Mouse (Mus musculus): Measurements from ENCODE around the gene Gm973.

The Gm973 gene

GRCm38 (mm10) chr1:59516026-59516917 is at the start of gene Gm973:
Gm973 (plus strand) TSS chr1:59516264.
- DNase-seq (ENCODE audit: low read depth, low spot score), result peak; percentile 86

GRCm38 (mm10) chr1:59469170-59469569 is 46.9 kb upstream of the Gm973 start:
- DNase-seq (ENCODE audit: low read depth, low spot score), result peak; percentile 4

DNA sequence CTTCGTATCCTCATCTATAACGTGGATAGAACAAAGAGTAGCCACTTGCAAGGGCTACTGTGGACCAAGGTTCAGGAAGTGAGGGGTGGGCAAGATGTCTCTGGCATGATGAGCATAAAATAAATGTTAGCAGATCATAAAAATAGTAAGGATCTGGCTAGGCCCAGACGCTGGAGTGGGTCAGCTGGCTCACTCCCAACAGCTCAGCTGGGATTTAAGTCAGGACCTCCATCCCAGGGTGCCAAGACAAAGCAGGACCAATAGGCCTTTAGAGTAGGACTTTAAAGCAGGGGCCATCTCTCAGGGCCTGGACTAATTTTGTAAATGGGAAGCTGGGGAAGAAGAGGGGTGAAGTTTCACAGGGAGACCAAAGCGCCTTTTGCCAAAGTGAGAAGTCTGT is 45.3 kb upstream of the Gm973 start:
- no peak for DNase-seq (ENCODE audit: low read depth, low spot score)

GRCm38 (mm10) chr1:59472368-59473180 is 43.5 kb upstream of the Gm973 start:
- DNase-seq (ENCODE audit: low read depth, low spot score), result peak; percentile 84

DNA sequence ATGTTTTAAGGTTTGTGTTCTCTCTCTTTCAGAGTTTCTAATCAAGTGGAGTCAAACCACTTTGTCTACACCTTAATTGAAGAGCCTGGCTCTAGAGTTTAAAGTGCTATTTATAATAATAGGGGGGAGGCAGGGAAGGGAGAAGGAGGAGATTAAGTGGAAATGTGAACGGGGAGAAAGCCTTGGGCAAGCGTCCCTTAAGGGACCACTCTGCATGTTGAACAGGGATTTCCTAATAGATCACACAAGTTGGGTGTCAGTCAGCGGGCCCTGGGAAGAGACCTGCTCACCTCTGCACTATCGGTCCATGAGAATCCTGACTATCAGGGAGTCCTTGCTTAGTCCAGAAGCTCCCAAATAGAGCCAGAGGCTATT is 42.9 kb upstream of the Gm973 start:
- peak; percentile 46 for DNase-seq (ENCODE audit: low read depth, low spot score)

DNA sequence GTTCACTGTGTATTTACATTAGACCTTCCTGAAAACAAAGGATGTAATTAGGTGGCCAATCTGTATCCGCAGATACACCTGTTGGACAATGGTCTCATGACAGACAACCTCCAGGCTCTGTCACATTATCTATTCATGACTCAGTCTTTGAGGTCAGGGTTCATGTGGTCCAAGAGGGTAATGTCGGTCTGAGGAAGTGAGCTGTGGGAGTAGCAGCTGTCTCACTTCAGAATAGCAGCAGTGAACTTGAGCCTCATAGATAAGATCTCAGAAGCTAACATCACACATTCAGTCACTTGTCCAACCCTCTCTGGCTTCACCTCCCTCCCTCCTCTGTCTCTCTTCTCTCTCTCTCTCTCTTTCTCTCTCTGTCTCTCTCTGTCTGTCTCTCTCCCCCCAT is 40.4 kb upstream of the Gm973 start:
- DNase-seq (ENCODE audit: low read depth, low spot score), result peak; percentile 40

GRCm38 (mm10) chr1:59478911-59479310 is 37.2 kb upstream of the Gm973 start:
- DNase-seq (ENCODE audit: low read depth, low spot score), result no peak

DNA sequence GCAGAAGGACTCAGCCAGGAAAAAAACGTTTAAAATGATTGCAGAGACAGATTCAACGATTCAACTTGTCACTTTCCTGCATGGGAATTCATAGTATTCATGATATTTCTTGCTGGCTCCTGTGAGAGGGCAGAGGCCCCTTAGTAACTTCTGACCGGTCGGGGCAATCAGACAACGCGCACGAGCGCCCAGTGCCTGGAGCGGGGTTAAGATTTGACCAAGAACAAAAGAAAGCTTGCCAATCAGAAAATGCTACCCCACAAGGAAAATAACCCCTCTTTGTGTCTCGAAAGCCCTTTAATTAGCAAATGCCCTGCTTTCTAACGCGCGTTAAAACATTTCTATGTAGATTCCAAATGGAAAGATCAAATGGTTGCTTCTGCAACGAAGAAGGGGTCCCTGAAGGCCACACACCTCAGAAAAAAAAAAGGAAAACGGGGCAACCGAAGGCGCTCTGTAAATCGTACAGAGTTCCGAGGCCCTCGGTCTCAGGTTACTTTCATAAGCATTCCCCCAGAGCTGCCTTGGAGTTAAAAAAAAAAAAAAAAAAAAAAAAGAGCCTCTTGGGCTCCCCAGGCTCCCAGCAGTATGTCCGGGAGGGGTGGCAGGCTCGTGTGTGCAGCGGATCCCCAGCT is 35.1 kb upstream of the Gm973 start:
- peak; percentile 16 for DNase-seq (ENCODE audit: low read depth, low spot score)

- DNase-seq (ENCODE audit: low read depth, low spot score), result peak; percentile 99
Measured at GRCm38 (mm10) chr1:59481456-59482291, 34.4 kb upstream of the Gm973 start.

GRCm38 (mm10) chr1:59482331-59482695 is 33.8 kb upstream of the Gm973 start, which contains the start of gene Fzd7:
Fzd7 (plus strand) TSS chr1:59482424.
- no peak for DNase-seq (ENCODE audit: low read depth, low spot score)

DNA sequence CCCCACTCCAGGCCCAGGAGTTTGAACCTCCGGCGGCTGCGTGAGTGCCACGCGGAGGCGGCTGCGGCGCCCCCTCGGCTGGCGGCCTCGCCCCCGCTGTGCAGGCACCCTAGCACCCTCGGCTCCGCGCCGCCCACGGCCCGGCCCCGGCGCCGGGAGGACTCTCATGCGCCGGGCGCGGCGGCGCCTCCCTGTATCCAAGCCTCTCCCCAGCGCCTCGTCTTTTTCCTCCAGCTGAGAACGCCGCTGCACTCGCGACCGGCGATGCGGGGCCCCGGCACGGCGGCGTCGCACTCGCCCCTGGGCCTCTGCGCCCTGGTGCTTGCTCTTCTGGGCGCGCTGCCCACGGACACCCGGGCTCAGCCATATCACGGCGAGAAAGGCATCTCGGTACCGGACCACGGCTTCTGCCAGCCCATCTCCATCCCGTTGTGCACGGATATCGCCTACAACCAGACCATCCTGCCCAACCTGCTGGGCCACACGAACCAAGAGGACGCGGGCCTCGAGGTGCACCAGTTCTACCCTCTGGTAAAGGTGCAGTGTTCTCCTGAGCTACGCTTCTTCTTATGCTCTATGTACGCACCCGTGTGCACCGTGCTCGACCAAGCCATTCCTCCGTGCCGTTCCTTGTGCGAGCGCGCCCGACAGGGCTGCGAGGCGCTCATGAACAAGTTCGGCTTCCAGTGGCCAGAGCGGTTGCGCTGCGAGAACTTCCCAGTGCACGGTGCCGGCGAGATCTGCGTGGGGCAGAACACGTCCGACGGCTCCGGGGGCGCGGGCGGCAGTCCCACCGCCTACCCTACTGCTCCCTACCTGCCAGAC is 33.2 kb upstream of the Gm973 start:
- DNase-seq (ENCODE audit: low read depth, low spot score), result peak; percentile 47

- peak; percentile 51 for DNase-seq (ENCODE audit: low read depth, low spot score)
Measured at GRCm38 (mm10) chr1:59483521-59484245, 32.4 kb upstream of the Gm973 start.

GRCm38 (mm10) chr1:59484314-59484713 is 31.8 kb upstream of the Gm973 start:
- no peak for DNase-seq (ENCODE audit: low read depth, low spot score)

DNA sequence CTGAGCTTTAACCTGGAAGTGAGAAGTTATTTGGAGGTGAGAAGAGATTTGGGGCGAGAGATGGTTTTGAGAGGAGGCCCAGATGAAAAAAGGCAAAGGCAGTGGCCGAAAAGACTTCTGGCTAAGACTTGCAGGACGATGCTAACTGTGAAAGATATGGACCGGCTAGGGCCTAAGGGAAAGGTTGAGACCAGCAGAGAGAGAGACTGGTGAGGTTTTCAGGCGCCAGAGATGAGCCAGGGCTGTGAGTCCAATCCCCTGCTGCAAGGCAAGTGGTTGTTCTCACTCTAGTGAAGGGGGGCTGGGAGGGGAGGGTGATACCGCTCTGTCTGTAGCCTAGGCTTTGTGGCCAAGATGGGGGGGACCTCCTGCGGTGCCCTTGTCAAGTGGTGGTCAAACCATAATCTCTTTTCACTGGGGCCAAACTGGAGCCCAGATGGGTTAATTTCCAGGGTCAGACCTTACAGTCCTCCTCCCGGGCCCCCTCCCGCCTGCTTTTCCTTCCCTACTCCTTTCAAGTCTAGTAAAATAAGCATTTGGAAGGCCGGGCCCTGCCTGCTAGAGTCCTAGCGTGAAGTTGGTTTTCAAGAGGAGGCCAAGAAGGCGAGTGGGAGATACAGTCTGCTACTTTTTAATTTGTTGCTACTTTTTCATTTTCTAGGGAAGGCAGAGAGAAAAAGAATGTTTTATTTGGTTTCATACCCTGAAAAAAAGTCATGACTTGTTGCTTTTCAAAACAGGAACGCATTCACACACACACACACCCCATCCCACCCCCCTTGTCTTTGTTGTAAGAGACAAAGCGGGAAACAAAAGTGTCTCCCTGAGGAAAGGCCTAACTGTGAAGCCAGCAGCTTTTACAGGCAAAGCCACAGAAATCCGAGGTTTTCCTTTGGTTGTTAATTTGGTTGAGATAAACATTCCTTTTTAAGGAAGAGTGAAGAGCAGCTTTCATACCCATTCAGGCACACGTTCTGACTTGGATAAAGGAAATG is 31.0 kb upstream of the Gm973 start:
- peak; percentile 80 for DNase-seq (ENCODE audit: low read depth, low spot score)

DNA sequence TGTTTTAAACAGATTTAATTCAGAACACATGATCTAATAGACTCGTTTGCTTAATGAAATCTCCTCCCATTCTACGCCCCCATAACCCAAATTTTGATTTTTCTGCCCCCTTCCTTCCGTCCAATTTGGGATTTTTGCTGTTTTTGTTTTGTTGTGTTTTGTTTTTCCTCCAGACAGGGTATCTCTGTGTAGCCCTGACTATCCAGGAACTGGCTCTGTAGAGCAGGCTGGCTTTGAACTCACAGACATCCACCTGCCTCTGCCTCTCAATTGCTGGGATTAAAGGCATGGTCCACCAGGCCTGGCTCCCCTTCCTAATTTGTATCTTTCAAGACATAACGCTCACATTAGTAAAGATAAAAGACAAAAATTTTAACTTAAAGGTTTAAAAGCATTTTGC is 30.3 kb upstream of the Gm973 start:
- DNase-seq (ENCODE audit: low read depth, low spot score), result no peak

- peak; percentile 82 for DNase-seq (ENCODE audit: low read depth, low spot score)
Measured at GRCm38 (mm10) chr1:59487651-59488051, 28.4 kb upstream of the Gm973 start.

GRCm38 (mm10) chr1:59488481-59488880 is 27.6 kb upstream of the Gm973 start:
- DNase-seq (ENCODE audit: low read depth, low spot score), result no peak

GRCm38 (mm10) chr1:59488991-59489390 is 27.1 kb upstream of the Gm973 start:
- no peak for DNase-seq (ENCODE audit: low read depth, low spot score)
